Comparison of ENCODE assay signal across 8 mouse cellular contexts in the genomic region with DNA sequence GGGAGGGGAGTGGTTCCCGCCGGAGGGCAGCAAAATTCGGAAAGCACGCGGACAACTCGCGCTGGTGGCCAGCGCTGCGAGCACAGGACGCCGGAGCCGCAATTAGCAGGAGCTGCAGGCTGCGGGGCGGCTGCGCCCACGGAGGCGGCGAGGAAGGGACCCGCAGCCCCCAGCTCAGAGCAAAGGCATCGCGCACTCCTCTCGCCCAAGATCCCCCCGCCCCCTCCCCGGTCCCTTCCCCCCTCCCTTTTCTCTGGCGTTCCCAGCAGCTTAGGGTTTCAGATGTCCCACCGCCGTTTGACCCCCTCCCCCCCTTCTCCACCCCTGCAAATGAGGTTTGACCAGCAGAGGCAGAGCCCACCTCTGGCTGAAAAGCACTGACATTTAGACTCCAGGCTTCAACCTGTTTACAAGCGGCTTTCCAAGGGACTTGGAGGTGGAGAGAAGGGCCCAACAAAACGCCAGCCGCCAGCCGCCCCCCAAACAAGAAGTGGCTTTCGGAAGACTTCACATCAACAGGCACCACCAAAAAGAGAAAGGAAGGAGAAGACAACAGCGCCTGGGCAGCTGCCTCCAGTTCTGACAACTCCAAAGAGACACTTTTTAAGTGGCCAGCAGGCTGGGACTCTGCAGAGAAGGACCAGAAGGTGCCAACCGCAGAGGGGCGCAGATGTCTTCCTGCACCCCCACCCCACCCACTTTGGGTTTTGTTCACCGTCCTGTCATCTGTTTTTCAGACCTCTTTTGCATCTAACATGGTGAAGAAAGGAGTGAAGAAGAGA. TPM values are rescaled to one million over a fixed set of nuclear protein-coding genes. Genes with fewer than 3 reads are reported as not detected.
DNase-seq lines count a peak whose midpoint lies in the region; ATAC-seq lines count a peak whose summit lies in the region.

No protein-coding gene starts in this region.

- H3K4me2 ChIP-seq in hindbrain, embryonic 15.5 days = peak overlapping the region; percentile 99
- H3K4me2 ChIP-seq in liver, embryonic 16.5 days (ENCODE audit: low read depth, low read length) = peak overlapping the region; percentile 44

- H3K9ac ChIP-seq in hindbrain, embryonic 15.5 days = peak overlapping the region; percentile 47
- H3K9ac ChIP-seq in liver, embryonic 16.5 days (ENCODE audit: low read depth, low read length) = no peak overlapping the region

- peaks cover 21% of the 10 kb centered on the region for H3K4me1 ChIP-seq in hindbrain, embryonic 15.5 days (replicated peaks)
- H3K4me1 ChIP-seq in liver, embryonic 16.5 days (ENCODE audit: control insufficient read depth, low read depth, low read length) = no peaks in the 10 kb centered on the region

- no peaks in the 10 kb centered on the region for H3K36me3 ChIP-seq in hindbrain, embryonic 15.5 days
- H3K36me3 ChIP-seq in liver, embryonic 16.5 days (ENCODE audit: control insufficient read depth, insufficient read depth) = no peaks in the 10 kb centered on the region

- H3K27ac ChIP-seq in hindbrain, embryonic 15.5 days (replicated peaks) = no peak overlapping the region
- H3K27ac ChIP-seq in liver, embryonic 16.5 days (ENCODE audit: low read length) = no peak overlapping the region

- WGBS in hindbrain, embryonic 15.5 days = under 1% methylated on average over 26 of the region's 36 CpGs
- under 1% methylated on average over 36 of the region's 36 CpGs for WGBS in liver, embryonic 16.5 days (ENCODE audit: insufficient replicate concordance)

- H3K27me3 ChIP-seq in hindbrain, embryonic 15.5 days = 0 out of 2 replicates have a peak, but pooled peaks cover 11% of the 10 kb centered on the region
- H3K27me3 ChIP-seq in liver, embryonic 16.5 days (ENCODE audit: control insufficient read depth, insufficient read depth, low read depth, low read length) = peaks cover 37% of the 10 kb centered on the region

- H3K9me3 ChIP-seq in hindbrain, embryonic 15.5 days = no peaks in the 10 kb centered on the region
- no peaks in the 10 kb centered on the region for H3K9me3 ChIP-seq in liver, embryonic 16.5 days (replicated peaks; ENCODE audit: control insufficient read depth, low read length)

- peak; percentile 84 for ATAC-seq in hindbrain, embryonic 15.5 days (ENCODE audit: low FRiP score, low read depth)
- no peak for ATAC-seq in liver, embryonic 16.5 days (ENCODE audit: low read depth)
- ATAC-seq in monocyte, adult 5-6 weeks (replicated peaks; ENCODE audit: insufficient number of reproducible peaks, low FRiP score, low TSS enrichment, poor library complexity, severe bottlenecking) = no peak

- DNase-seq in adrenal gland, adult 2 months = peak; percentile 3
- DNase-seq in adrenal gland, postnatal 25 days = no peak
- DNase-seq in testis, postnatal 10 days (ENCODE audit: low spot score) = peak; percentile 49
- no peak for DNase-seq in testis, postnatal 14 days (ENCODE audit: low spot score)
- DNase-seq in right cerebral cortex, postnatal 14 days = peak; percentile 14

- H3K4me3 ChIP-seq in hindbrain, embryonic 15.5 days = peak overlapping the region; percentile 63
- H3K4me3 ChIP-seq in liver, embryonic 16.5 days (ENCODE audit: low read depth, low read length) = peak overlapping the region; percentile 18

RNA-seq across cellular contexts. Expression of a gene that starts 44.9 kb away (rescaled TPM):
- total RNA-seq in adrenal gland, adult 2 months (2021) = 1 to 10 TPM; 1.6 to 3.9 TPM
- 0.83 and 0.86 TPM in 2 replicates for polyA plus RNA-seq in adrenal gland, adult 2 months (2012; rRNA removed)
- 0.81 and 1.1 TPM in 2 replicates for total RNA-seq in adrenal gland, postnatal 25 days (2021)
- polyA plus RNA-seq in hindbrain, embryonic 15.5 days (2015; fragmentation: Nextera tagmentation; extraction: Ambion mirVana) = 1.8 and 2.2 TPM in 2 replicates
- polyA plus RNA-seq in liver, embryonic 16.5 days (2015; fragmentation: Nextera tagmentation; extraction: Ambion mirVana) = 0.07 and 0.17 TPM in 2 replicates
- total RNA-seq in monocyte, adult 5-6 weeks (2017) = not detected in 3 replicates

Comparison
In these comparisons a context has a peak if more than half of its experiments do, and no peak if none do; other contexts are left out.
1. DNase-seq: peak in adrenal gland, adult 2 months (single experiment), testis, postnatal 10 days (single experiment) and right cerebral cortex, postnatal 14 days (single experiment); none in adrenal gland, postnatal 25 days (single experiment) and testis, postnatal 14 days (single experiment).